Mouse (Mus musculus): Measurements from ENCODE around the gene AC131692.1. TPM values are rescaled to one million over a fixed set of nuclear protein-coding genes. Genes with fewer than 3 reads are reported as not detected.

The AC131692.1 gene
- not detected for polyA plus RNA-seq (2017; shearing (Covaris generic))

DNA sequence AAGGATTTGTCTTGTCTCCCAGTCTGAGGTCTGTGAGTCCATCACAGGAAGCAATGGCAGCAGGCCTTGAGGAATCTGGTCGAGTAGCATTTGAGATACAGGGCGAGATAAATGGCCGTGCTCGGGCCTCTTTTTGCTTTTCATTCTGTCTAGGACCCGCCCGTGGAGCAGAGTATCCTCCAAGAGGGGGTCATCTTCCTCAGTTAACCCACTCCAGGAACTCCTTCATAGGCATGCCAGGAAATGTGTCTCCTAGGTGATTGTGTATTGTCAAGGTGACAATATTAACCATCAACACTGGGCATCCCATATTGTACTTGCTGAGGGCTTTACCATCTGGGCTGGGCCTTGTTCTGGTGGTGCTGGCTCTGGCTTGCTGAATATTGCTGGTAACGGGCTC, at the start of gene AC131692.1:
TSS of gene AC131692.1 (plus strand) at position 301 of the 400 bp plus-strand sequence.
- no peak for ATAC-seq

DNA sequence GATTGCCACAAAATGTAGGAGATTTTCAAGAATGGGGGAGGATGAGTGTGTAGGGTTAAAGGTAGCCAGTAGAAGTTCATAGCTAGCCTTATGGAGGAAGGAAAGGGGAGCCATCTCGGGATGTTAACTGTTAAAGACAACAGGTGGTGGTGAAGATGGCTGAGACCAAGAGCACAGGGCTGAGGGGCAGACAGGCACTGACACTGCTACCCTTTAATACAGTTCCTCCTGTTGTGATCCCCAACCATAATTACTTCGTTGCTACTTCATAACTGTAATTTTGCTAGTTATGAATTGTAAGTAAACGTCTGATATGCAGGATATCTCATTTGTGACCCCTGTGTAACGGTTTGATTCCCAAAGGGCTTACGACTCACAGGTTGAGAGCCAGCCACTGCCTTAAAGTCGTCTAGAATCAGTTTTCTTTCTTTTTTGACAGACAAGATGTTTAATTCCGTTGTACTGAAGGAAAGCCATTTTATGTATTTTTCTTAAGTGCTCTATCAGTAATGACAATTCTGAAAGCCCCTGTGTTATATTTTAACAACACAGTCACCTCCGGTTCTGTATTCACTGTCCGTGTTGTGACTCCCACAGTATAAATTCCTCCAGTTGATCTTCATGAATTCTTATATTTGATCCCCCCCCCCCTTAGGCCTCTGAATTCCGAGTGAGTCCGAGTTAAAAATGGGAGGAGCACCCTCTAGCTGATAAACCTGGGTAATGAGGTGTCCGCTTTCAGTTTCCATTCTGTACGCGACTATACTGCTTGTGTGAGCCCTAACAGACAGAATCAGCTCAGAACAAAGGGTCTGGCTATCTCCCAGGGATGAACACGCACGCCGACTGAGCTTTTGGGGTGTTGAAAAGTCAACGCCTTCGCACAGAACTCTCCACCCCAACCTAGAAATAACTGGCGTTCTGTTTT, 48.6 kb upstream of the AC131692.1 start:
- ATAC-seq = peak; percentile 33

- peak; percentile 89 for ATAC-seq
Observed at GRCm38 (mm10) chr19:6046294-6047153, 47.7 kb upstream of the AC131692.1 start, which contains the start of gene Syvn1. Gene Syvn1, plus strand, starts transcription at chr19:6046576.

GRCm38 (mm10) chr19:6047154-6047898, 46.9 kb upstream of the AC131692.1 start:
- no peak for ATAC-seq

DNA sequence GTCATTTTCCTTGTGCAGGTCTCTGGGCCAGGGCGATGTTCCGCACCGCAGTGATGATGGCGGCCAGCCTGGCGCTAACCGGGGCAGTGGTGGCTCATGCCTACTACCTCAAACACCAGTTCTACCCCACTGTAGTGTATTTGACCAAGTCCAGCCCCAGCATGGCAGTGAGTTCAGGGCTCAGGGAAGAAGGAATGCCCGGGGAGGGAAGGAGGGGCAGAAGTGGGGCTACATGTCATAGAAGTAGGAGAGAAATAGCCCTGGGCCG, 46.4 kb upstream of the AC131692.1 start:
- ATAC-seq = no peak

DNA sequence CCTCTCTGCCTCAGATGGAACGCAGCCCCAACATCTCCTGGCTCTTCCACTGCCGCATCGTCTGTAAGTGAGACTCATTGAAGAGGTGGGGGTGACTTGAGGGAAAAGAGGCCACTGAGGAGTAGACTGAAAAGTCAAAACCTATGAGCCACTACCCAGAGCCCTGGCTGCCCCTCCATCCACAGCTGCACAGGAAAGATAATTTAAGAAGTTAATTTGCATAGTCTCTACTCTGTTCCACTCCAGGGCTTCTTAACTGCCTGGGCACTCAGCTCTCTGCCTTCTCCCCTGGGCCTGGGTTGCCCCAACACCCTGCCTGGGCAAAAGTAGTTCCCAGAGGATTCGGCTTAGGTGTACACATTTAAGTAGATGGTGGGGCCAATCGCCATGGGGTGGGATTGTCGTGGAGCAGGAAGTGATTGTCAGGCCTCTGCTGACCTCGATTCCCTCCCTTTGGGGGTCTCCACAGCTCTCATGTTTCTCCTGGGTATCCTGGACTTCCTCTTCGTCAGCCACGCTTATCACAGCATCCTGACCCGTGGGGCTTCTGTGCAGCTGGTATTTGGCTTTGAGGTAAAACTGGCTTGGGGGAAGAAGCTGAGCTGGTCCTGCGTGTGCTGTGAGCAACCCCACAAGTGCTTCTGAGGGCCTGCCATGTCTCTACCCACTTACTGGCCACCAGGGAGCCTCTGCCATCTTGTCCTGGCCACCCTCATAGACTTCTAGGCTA, 45.4 kb upstream of the AC131692.1 start:
- no peak for ATAC-seq

- ATAC-seq = no peak
Observed at GRCm38 (mm10) chr19:6052516-6052915, 41.7 kb upstream of the AC131692.1 start.

DNA sequence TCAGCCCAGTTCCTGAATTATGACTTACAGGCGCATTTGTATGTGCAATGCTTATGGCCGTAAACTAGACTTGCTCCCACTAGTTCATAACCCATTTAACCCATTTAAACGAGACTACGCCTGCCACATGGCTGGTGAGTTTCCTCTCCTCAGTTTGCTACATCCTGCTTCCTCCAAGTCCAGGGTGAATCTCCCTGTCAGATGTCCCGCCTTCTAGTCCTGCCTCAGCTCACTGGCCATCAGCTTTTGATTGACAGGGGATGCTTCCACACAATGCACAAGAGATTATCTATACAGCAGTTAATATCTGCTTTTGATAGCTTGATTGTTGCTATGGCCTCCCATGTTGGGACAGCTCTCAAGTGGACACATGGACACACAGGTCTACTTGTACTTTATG, 39.9 kb upstream of the AC131692.1 start:
- ATAC-seq = no peak

- no peak for ATAC-seq
Observed at GRCm38 (mm10) chr19:6056696-6057095, 37.5 kb upstream of the AC131692.1 start.

- ATAC-seq = peak; percentile 68
Observed at GRCm38 (mm10) chr19:6057313-6058096, 36.7 kb upstream of the AC131692.1 start, which contains the start of the genes Mrpl49 and Fau. Gene Mrpl49, minus strand, starts transcription at chr19:6057785. Gene Fau, plus strand, starts transcription at chr19:6057844.

DNA sequence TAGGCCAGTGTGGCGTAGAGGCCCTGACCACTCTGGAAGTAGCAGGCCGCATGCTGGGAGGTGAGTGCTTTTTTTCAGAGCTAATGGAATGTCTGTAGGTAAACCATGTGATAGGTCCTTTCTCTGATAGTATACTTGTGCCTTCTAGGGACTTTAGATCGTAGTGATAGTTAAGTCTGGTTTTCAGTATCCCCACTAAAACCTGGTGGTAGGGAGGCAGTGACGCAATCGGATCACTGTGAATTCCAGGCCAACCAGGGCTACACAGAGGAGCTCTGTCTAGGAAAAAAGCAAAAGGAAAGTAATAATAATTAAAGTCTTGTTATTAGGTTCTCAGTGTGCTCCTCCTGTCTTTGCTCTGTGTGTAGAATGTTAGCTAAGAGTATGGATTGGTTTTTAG, 35.7 kb upstream of the AC131692.1 start:
- ATAC-seq = no peak

GRCm38 (mm10) chr19:6058966-6059365, 35.3 kb upstream of the AC131692.1 start:
- ATAC-seq = no peak

GRCm38 (mm10) chr19:6061021-6061533, 33.1 kb upstream of the AC131692.1 start, which contains the start of gene Znhit2:
Gene Znhit2, plus strand, starts transcription at chr19:6061192.
- peak; percentile 83 for ATAC-seq

- ATAC-seq = peak; percentile 22
Observed at GRCm38 (mm10) chr19:6061641-6062302, 32.4 kb upstream of the AC131692.1 start.

DNA sequence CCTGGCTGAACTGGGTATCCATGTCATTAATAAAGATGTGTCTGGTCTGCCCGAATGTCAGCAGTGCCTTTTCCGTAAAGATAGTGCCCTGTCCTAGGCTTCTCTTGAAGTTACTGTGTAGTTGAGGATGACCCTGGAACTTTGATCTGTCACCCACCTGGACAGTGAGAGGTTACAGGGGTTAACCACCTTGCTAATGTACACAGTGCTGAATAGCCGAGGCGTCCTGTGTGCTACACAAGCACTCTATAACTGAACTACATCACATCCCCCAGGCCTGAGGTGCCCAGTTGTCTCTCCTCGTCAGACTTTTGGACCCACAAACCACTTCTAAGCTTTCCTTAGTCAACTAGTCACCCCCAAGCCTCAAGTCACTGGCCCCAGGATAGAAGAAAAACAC, 31.8 kb upstream of the AC131692.1 start:
- ATAC-seq = no peak

- ATAC-seq = no peak
Observed at GRCm38 (mm10) chr19:6063081-6063480, 31.1 kb upstream of the AC131692.1 start.

DNA sequence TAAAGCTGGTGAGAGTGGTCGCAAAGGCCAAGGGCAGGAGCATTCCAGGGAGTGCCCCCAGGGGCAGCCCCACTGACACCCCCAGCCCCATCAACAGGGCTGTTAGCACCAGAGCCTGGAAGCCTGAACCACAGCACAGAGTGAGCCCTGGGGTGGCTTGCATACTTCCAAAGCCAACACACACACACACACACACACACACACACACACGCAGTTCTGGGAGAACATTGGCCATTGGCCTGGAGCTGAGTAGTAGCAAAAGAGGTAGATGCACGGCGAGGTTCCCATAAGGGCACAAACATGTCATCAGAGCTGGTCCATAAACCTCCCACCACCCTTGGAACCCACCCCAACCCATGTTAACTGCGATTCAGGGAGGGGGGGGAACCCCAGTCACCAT, 27.6 kb upstream of the AC131692.1 start:
- no peak for ATAC-seq

GRCm38 (mm10) chr19:6067011-6067723, 27.1 kb upstream of the AC131692.1 start:
- peak; percentile 42 for ATAC-seq

- ATAC-seq = peak; percentile 86
Observed at GRCm38 (mm10) chr19:6067724-6068415, 26.3 kb upstream of the AC131692.1 start, which contains the start of gene Tm7sf2. Gene Tm7sf2, minus strand, starts transcription at chr19:6068373.

Measured in activated CD4-positive, CD25-positive, alpha-beta regulatory T cell, adult 4 months (primary cell).